Mouse (Mus musculus): Measurements from ENCODE around the gene Sdc1.
A peak's percentile ranks its signal among the peaks of the same experiment; 100 is the strongest.

GRCm38 (mm10) chr12:8793410-8794051, 22.4 kb downstream of the Sdc1 start:
- TF ChIP-seq CTCF (IDR thresholded peaks at IDR 0.05; ENCODE audit: low read depth) (no peak), EP300 (IDR thresholded peaks at IDR 0.05; ENCODE audit: low read depth) (peak; percentile 79)

All from liver, postnatal 0 days (tissue).